Mouse (Mus musculus): ENCODE measurements at regions not wholly inside any gene's neighbourhood (a gene's known extent, or its start where the extent isn't known, plus 50 kb on each side); places are given as distances from the start of the nearest gene placed in this dataset.

DNA sequence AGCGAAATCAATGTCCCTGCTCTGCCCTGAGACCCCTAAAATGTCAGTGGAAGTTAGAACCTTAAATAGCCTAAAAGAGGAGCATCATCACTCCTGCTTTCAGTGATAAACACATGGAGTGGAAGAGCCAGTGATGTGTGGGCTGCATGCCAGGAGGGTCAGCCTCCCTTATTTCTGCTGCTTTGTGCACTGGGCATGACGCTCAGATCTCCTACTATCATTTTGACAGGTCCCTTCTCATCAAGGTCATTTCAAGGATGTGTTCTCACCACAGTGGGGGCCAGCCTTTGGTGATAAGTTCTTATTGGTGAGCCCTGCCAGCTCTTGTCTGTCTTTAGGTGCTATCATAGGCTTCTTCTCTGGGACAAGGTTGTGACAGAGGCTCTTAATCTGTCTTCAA is 215.5 kb upstream of the Dynlrb2 start:
- no peak for DNase-seq

DNA sequence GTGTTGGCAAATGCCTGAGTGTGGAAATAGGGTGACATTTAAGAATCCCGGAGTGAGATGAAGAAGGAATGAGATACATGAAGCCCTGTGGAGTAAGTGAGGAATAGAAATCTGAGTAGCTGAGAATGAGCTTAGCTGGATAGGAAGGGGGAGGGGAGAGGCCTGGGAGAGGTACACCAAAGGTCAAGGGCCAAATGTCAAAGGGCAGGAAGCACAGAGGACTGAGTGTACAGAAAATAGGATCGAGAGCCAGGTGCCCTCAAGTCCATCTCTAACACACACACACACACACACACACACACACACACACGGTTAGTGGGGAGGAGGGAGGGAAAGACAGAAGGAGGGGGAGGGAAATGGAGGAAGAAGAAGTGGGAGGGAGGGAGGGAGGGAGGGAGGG is 220.8 kb upstream of the Dynlrb2 start:
- no peak for DNase-seq

DNA sequence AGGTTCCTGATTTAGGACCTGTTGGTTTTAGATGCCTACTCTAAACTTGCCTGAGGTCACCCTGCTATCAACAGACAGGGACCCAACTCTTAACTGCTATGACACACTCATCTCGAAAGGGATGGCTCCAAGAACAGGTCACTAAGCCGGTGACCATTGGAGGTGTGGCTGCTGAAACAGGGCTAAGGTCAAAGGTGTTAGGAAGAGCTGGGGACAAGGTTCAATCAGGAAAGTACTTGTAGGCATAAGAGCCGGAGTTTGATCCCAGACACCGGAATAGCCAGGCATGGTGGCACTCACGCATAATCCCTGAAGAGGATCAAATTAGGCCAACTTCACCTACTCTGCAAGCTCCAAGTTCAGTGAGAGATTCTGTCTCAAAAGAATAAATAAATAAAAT is 222.4 kb upstream of the Dynlrb2 start:
- no peak for DNase-seq

DNA sequence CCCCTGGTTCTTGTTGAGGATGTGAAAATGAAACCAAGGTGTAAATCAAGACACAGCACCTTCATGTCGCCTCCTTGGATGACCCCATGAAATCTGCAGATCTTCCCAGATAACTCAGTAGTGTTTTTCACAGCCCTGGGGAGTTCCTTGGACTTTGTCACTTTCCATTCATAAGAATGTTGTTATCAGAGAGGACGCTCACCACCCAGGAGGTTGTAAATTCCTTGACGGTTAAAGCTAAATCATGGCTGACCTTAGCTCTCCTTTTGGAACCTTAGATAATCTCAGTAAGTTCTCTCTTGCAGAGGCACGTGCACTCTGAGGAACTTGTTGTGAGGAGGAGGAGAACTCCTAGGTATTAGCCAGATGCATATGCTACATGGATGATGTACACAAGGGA is 229.8 kb upstream of the Dynlrb2 start:
- DNase-seq = no peak

DNA sequence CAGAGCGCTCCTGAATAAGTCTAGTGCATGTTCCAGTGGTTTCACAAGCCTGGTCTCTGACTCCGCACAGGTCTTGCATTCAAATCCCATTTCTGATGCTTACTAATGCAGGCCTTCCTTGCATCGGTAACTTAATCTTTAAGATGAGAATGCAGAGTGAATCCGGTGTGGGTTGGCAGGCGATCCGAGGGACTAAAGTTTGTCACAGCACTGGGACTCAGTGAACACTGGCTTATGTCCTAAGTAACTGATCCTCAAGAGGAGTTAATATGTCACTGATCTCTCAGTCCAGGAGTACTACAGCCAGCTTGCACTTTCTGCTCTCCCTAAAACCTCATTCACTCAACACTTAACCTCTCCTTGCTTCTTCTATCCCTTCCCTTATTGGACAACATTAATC is 233.5 kb upstream of the Dynlrb2 start:
- DNase-seq = no peak

DNA sequence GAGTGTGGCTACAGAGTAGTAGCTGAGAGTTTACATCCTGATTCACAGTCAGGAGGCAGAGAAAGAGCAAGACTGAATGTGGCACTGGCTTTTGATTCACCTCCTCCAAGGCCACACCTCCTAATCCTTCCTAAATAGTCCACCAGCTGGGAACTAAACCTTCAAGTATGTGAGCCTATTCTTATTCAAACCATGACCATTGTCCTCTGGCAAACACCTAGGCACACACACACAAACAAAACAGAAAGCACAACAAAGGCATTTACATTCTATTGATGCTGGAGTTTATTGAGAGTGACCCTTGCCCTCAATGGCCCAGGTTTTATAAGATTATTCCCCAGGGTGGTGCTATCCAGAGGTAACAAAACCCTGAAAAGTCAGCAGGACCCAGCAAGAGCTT is 235.4 kb upstream of the Dynlrb2 start:
- DNase-seq = no peak

DNA sequence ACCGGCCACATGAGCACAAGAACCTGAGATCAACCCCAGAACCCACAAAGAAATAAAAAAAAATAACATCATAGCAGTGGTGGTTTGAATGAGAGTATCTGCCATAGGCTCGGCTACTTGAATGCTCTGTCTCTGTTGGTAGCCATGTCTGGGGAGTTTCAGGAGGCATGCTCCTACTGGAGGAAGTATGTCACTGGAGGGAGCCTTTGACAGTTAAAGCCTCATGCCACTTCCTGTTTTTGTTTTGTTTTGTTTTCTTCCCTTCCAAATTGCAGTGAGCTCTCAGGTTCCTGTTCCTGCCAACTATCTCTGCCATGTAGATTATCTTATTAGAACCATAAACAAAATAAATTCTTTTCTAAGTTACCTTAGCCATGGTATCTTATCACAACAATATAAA is 236.1 kb upstream of the Dynlrb2 start:
- no peak for DNase-seq

DNA sequence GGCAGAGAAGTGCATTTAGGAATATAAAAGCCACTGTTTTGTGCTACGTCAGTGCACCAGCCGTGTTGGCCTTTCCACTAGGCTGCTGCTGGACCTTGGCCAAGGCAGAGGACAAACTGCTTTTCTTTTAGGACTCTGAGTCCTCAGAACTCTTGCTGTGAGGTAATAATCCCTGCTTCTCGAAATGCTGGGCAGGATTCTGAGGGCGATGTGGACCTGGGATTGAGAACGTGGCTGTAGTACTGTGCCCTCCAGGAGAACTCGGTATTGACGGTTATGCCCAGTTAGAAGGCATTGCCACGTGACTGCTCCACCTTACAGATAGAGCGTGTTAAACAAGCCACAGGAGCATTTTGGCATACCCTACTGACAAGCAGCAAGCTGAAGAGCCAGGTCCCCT is 236.6 kb upstream of the Dynlrb2 start:
- no peak for DNase-seq

DNA sequence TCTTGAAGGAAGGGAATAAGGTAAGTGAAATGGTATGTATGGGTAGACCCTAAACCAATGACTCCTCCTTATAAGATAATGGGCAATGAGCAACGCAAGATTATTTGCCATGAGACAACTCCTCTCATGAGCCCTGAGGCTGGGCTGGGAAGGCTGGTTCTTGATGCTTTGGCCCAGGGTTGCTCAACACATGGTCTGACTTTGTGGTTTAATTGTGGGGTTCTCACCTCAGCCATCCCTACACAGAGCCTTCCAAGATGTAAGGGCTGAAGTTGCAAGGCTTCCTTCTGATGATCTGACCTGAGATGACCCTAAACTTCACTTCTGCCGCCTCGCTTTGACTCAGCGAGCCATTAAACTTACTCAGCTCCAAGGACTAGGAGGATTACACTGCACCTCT is 237.8 kb upstream of the Dynlrb2 start:
- DNase-seq = no peak

DNA sequence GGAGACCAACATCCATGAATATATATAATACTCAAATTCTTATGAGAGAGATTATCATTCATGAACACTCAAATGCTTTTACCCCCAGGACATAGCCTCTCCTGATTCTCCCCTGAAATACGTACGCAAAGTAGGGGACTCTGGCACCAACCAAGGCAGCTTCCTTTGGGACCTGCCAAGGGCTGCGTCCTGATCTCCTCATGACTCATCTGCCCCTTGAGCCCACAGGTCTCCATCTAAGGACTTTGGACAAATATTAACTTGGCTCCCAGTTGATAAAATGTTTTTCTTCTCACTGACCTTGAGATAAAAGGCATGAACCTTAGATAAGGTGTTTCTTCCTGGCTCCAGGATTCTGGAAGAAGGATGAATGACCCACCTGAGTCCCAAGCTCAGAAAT is 239.2 kb upstream of the Dynlrb2 start:
- DNase-seq = no peak

DNA sequence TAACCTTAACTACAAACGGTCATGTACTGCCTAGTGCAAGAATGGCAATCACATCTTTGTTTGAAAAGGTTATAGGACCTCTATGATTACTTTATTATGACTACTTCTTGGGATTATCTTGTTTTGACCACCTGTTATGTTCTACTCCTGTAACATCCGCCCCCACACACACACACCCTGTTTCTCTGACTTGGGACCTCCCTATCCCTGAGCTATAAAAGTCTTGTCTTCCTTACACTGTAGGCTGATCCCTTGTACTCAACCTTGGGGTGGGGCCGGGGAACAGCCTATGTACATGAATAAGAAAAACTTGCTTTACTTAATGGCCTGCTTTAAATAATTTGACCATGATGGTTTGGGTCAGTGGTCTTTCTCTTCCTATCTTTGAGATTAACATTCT is 240.7 kb upstream of the Dynlrb2 start:
- no peak for DNase-seq

DNA sequence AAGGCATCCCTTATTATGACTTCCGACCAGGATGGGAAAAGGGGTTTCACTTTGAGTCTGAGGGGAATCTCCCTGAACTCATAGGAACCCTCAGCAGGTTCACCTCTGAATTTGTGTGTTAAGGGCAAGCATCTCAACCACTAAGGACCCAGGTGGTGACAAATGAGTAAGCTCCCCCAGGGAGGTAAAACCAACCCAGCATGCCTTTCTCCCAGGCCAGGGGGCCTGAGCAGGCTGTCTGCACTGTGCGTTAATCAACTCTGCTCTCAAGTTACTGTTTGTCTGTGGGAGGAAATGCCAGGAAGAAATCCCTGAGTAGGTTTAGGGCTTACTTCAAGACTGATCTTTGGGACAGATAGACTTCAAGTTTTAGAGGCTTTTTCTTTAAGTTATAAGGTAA is 243.5 kb upstream of the Dynlrb2 start:
- no peak for DNase-seq

DNA sequence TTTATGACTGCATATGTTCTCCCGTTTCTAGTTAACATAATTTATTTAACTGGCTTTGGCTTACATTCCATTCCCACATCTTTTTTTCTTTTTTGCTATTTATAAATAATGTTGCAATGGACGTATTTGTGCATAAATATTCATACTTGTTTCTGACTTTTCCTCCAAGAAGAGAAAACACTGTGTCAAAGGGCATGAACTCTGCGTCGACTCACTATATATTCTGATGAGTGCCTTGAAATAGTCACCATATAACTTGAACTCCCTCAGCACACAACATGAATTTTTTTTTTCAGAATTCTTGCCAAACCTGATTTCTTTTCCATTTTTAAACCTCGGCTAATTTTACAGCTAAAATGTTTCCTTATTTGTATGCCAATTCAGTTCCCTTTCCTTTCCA is 249.4 kb upstream of the Dynlrb2 start:
- no peak for DNase-seq

DNA sequence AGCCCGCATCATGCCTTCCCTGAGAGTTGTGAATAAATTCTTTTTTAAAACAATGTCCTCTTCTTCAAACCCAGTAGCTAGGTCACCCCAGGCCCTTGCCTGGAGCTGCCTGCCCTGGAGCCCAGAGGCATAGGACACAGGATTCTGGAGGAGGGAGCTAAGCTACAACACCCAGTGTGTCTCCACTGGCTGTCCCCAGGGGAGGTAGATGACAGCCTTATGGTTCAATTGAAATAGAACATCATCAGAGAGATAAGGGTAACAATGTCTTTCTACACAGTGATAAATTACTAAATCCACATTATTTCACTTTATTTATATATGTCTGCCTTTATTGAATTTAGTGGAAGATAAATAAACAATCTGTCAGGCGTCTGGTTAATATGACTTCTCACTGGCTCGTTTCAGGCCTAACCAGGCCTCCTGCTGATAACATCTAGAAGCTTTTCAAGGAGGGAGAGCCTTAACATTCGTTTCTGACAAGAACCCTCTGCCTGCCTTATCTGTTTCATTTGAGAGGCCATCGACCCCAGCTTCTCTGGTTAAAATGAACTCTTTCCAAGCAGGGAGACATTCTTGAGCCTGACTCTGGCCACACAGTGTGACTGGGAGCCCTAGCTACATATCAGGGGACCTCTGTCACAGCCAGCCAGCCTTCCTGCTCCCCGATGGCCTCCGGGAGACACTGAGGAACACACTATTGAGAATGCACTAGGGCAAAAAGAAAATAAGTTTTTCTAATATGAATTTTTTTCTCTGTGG is 252.1 kb upstream of the Dynlrb2 start:
- DNase-seq = no peak

DNA sequence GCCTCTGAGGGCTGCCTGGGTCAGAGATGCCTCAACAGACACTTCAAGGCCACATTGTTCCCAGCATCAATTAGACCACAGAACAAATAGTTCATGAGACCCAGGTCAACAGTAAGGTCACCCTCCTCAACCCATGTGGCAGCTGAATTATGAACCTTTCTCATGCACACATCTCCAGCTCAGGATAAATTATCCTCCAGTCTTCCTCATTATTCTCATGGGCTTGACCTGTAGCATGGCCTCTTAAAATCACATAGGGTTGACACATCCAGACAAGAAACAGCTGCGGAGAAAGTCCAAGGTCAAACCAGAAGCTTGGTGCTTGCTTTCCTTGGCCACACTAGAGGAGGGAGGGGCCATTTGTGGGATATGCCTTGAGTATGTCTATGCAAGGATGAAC is 256.4 kb upstream of the Dynlrb2 start:
- no peak for DNase-seq

DNA sequence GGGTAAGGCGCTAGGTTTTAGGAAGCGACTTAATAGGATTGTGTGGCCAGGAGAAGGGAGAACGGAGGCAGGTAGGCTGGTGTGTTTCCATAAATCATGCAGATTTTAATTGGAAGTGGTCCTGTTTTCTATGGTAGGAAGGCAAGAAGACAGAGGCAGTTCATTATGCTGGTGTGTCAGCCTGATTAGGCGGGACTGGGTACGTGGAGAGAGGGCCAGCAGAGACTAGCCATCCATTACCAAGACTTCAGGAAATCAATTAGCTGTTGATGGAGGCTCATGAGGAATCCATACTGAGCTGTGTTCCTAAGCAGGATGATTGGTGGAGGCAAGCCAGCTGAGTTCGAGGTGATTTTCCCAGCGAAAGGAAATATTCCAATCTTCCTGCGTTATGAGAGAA is 261.3 kb upstream of the Dynlrb2 start:
- no peak for DNase-seq

DNA sequence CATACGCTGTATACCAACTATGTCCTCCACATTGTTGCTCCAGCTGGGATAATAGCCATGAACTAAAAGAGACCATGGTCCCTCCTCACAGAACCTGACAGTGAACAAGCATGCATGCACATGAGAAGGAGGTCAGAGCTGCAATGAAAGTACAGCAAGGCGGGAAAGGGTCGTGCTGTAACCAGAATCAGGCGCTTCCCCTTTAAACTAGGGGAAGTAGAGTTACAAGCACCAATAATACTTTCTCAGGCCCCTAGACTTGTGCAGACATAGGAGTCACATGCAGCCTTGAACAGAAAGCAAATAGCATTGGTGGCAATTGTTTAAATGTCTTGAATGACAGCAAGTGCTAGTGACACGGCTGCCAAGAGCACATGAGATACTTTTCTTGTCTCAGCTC is 261.8 kb upstream of the Dynlrb2 start:
- DNase-seq = no peak

DNA sequence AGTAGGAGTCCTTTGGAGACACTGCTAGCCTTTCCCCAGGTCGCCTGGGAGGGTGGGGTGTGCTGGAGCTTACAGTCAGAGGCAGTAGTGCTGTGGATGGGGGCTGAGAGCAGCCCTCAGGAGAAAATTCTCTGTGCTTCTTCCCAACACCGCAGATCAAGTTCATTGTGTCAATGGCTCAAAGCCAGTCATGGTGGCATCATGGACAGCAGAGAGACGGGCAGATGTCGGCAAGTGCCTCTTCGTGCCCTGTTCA is 262.9 kb upstream of the Dynlrb2 start:
- no peak for DNase-seq

DNA sequence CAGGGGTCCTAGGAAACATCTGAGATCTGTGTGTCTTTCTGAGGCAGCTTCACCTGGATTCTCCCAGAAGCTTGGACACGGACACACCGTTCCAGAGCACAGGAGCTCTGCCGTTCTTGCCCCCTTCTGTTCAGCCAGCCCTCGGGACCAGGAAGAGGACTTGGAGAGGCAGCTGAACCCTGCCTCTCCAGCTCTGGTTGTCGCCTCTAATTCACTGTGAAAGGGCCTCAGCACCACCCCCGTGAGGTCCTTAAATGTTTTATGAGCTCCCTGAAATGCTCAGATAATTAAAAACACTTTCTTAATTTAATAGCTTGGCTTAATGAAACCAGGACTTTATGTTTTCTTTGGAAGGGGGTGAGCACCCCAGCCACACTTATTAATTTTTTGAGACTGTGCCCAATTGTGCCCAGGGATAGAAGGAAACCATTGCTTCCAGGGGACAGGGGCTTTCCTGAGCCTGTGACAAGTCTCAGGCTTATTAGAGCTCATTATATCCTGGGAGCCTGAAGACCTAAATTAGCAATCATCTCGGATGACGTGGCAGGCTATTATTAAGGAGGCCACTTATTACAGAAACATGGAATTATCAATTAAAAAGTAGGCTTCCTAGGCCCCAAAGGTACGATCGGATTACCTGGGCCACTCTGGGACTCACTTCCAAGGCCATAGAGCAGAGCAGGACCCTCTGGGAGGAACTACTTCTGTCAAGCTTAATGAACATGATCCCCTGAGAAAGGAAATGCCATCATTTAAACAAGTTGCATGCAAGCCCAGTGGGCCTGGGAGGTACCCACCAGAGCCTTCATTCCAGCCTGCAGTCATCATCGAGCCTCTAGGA is 263.4 kb upstream of the Dynlrb2 start:
- DNase-seq = no peak

DNA sequence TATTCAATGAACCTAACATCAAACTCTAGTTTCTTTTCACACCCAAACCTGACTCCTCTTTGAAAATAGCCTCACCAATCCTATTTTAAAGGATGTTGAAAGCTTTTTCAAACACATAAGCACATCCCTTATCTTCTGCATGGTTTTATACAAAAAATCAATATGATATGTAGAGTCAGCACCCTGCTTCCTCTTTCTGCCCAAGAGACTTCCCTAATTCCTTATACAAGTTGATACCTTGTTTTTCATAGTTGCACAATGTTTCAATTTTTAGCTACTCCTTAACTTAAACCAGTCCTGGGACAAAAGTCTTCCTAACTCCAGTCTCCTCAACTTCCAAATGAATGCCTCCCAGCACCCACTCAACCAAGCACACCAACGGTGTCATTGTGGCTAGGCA is 266.1 kb upstream of the Dynlrb2 start:
- no peak for DNase-seq

DNA sequence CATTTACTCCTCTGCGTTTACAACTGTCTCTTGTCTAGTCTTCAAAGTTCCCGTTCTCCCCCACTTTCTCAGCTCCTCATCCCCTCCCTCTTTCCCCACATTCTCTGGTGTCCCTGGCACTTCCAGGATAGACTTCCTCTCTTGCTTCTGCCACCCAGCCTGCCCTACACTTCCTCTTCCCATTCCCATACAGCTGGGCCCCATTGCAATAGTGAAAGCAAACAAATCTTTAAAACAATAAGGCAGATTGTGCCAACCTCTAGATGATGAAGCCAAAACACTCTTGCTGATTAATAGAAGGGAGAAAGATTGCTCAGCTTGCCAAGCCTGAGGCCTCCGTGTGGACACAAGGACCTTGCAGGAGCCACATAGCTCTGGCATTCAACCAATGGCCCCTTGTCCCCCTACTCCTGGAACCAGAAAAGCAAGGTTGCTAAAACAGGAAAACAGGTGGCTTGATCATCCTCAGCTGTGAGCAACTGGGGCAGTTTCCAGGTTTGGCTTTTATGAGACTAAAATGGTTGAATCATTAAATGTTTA is 267.1 kb upstream of the Dynlrb2 start:
- DNase-seq = no peak

DNA sequence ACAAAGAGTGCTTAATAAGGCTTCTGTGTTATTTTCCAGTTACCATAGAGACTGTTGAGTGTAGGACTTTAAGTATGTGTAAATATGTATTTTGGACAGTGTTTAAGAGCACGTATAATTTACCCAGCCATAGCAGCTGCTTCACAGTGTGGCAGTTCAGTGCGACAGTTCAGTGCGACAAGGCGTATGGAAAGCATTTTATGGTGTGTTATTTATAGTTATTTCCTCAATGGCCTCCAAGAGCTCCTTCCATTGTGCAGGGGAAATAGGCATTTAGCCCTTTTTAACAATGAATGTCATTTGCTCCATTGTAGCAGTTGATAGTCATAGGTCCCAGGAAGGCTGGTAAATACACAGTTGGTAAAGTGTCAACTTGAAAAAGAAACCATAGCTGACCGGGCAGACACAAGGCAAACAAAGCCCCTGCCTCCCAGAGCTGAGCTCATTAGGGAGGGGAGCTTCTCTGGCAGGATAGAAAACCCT is 275.1 kb upstream of the Dynlrb2 start:
- no peak for DNase-seq

DNA sequence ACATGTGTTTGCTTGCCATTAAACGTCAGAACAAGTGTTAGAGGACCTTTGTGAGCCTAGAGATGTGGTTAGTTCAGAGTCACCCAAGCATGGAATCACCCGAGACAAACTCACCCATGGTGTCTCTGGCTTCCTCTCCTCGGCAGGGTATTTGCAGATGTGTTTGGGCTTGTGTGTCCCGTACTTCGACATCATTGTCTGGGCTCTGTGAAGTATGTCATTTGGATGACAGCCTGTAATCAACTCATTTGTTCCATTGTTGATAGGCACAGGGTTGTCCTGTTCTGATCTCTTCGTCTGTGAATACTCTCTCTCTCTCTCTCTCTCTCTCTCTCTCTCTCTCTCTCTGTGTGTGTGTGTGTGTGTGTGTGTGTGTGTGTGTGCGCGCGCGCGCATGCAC is 277.8 kb upstream of the Dynlrb2 start:
- no peak for DNase-seq

DNA sequence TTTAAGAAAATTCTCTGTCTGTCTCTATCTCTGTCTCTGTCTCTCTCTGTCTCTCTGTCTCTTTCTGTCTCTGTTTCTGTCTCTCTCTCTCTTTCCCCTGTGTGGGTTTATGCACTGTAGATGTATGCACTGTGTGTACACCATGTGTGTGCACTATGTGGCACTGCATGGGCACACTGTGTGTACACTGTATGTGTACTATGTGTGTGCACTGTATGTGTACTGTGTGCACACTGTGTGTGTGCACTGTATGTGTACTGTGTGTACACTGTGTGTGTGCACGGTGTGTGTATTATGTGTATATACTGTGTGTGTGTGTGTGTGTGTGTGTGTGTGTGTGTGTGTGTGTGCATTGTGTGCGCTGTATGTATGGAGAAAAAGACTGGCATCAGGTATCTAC is 281.5 kb upstream of the Dynlrb2 start:
- no peak for DNase-seq

DNA sequence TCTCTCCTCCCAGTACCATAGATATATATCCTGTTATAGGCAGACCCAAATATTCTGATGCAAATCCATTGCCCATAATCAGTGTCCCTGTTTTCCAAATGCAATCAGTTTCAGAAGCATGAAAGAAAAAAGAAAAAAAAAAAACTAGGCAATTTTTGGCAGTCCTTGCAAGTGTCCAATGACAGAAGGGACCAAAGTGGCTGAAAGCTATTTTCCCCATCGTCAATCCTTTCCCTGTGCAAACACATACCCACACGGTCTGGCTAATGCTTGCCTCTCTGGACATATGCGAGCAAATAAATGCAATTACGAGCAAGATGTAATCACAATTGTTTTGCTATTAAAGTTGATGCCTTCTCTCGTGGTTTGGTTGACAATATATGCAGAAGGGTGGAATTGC is 288.9 kb upstream of the Dynlrb2 start:
- DNase-seq = no peak
